Mouse (Mus musculus) embryonic facial prominence, embryonic 12.5 days (tissue): ENCODE measurements at regions not wholly inside any gene's neighbourhood (a gene's known extent, or its start where the extent isn't known, plus 50 kb on each side); places are given as distances from the start of the nearest gene placed in this dataset.

ENCODE experiments used
- ATAC-seq: fragments of 200-750 bp; cut with Nextera tagmentation; 2 replicates; pipeline ENCODE4 v1.8.0; 2017; ENCODE audit not compliant: insufficient number of reproducible peaks, insufficient read depth, low FRiP score, low TSS enrichment
- H3K27ac ChIP-seq: fragments of 300-500 bp; sonication (generic); 2 replicates; pipeline ENCODE4 v1.5.1; 2016; ENCODE audit warnings: mild to moderate bottlenecking
- H3K27me3 ChIP-seq: fragments of 300-500 bp; sonication (generic); 2 replicates; pipeline ENCODE4 v1.6.1; 2016; ENCODE audit warnings: mild to moderate bottlenecking, moderate library complexity
- H3K36me3 ChIP-seq: fragments of 300-500 bp; sonication (generic); 2 replicates; pipeline ENCODE4 v1.6.1; 2016; ENCODE audit warnings: mild to moderate bottlenecking
- H3K4me1 ChIP-seq: fragments of 300-500 bp; sonication (generic); 2 replicates; pipeline ENCODE4 v1.6.1; 2016
- H3K4me2 ChIP-seq: fragments of 300-500 bp; sonication (generic); replicated peaks from 2 replicates; pipeline ENCODE4 v1.6.1; 2016; ENCODE audit warnings: mild to moderate bottlenecking, moderate library complexity
- H3K4me3 ChIP-seq: fragments of 300-500 bp; sonication (generic); 2 replicates; pipeline ENCODE4 v1.5.1; 2016; ENCODE audit warnings: mild to moderate bottlenecking
- H3K9ac ChIP-seq: fragments of 300-500 bp; sonication (generic); 2 replicates; pipeline ENCODE4 v1.6.1; 2016; ENCODE audit warnings: mild to moderate bottlenecking, moderate library complexity
- H3K9me3 ChIP-seq: fragments of 300-500 bp; sonication (generic); 2 replicates; pipeline ENCODE4 v1.6.1; 2016; ENCODE audit warnings: mild to moderate bottlenecking, moderate library complexity
- WGBS: fragments of 180-500 bp; shearing (Covaris S2); methylation state at CpG from one replicate; pipeline ENCODE4 v1.1.7; 2016; 5-methylcytosine and 5-hydroxymethylcytosine counted together

DNA sequence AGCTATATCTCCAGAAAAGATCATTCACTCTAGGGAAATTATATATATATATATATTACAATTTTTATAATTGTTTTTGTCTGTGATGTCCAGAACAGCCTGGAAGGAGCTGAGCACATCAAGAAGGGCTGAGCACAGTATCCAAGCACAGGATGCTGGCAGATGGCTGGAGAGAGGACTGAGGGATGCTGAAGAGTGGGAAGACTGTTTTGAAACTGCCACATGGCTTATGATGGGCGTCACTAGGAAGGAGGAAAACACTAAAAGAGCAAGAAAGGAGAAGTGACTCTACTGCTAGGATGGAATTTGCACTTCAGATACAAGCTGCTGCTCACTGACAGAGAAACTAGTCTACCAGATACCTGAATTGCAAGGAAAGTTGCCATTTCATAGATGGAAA lies 50.4 kb upstream of the Atg10 start:
- H3K27ac ChIP-seq = no peak overlapping the region
- H3K4me3 ChIP-seq = no peak overlapping the region
- H3K4me1 ChIP-seq = no peaks in the 10 kb centered on the region
- H3K36me3 ChIP-seq = no peaks in the 10 kb centered on the region
- no peak for ATAC-seq
- WGBS = 76% methylated on average over 1 of the region's 1 CpGs
- no peaks in the 10 kb centered on the region for H3K9me3 ChIP-seq
- no peaks in the 10 kb centered on the region for H3K27me3 ChIP-seq
- no peak overlapping the region for H3K4me2 ChIP-seq
- H3K9ac ChIP-seq = no peak overlapping the region

DNA sequence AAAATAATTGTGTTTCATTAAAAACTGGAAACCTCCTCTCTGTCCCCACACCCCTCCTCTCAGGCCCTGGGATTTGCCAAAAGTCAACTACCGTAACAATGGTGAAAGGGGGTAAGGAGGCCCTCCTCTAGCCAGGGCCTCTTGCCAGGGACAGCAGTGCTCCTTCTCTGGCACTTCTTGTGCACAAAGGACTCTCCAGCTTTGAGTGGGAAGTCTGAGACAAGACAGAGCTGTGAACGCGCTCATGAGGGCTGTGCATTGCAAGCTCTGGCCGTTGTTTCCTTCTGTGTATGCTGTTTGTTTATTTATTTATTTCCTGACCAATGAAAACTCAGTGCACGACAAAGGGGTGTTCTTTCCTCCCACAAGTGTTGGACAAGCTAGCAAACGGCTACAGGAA lies 50.8 kb upstream of the Atg10 start:
- Histone ChIP-seq H3K27ac (no peak overlapping the region), H3K4me2 (no peak overlapping the region), H3K27me3 (no peaks in the 10 kb centered on the region), H3K4me1 (no peaks in the 10 kb centered on the region), H3K9me3 (no peaks in the 10 kb centered on the region), H3K4me3 (no peak overlapping the region), H3K9ac (no peak overlapping the region), H3K36me3 (no peaks in the 10 kb centered on the region)
- no peak for ATAC-seq
- WGBS = 70% methylated on average over 6 of the region's 6 CpGs

DNA sequence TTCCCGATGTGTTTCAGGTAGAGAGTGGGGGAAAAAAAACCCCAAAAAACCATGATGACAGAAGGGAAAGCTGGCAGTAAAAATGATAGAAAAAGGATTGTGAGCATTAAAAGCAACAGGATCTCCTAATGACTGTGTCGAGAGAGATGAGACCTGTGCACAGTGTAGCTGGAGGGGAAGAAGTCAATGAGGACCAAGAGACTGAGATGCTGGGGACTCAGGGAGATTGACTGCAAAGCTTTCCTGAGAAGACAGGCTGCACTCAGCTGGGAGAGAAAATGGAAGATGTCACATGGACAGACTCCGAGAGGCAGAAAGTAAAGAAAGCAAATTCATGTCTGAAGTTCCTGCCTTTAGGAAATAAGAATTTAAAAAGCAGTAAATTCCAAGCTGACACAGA lies 55.7 kb upstream of the Atg10 start:
- Histone ChIP-seq H3K27me3 (no peaks in the 10 kb centered on the region), H3K9me3 (no peaks in the 10 kb centered on the region), H3K36me3 (no peaks in the 10 kb centered on the region), H3K4me1 (no peaks in the 10 kb centered on the region), H3K4me3 (no peak overlapping the region), H3K9ac (no peak overlapping the region), H3K27ac (no peak overlapping the region), H3K4me2 (no peak overlapping the region)
- WGBS = 74% methylated on average over 3 of the region's 3 CpGs
- ATAC-seq = no peak

DNA sequence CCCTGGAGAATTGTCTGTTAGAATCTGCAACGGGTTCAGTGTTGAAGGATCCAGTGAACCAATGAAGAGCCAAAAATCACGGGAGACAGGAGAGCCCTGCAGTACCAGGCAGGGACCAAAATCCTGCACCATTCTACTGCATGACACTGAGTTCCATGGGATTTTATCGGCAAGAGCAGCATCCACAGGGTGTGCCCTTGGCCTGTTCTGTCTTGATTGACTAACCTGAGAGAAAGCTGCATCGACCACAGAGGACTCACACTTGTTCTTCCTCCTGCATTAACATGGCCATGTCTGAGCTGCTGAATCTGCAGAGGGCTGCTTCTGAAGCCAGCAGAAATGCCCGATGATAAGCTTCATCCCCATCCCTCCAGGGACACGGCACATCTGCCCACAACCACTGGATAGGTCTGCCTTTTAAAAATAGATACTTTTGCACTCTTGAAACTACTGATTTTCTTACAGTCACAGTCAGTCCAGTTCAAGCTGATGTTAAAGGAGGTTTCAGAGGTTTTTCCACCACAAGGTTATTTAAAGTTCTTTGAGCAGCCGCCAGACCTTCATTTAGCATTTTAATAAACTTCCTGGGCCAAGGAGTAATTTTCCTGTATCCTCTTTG lies 71.9 kb upstream of the Atg10 start:
- Histone ChIP-seq H3K9ac (no peak overlapping the region), H3K27ac (no peak overlapping the region), H3K4me3 (no peak overlapping the region), H3K36me3 (no peaks in the 10 kb centered on the region), H3K4me1 (no peaks in the 10 kb centered on the region), H3K9me3 (0 out of 2 replicates have a peak, but pooled peaks cover 3% of the 10 kb centered on the region), H3K27me3 (no peaks in the 10 kb centered on the region), H3K4me2 (no peak overlapping the region)
- no peak for ATAC-seq
- WGBS = 75% methylated on average over 7 of the region's 7 CpGs

DNA sequence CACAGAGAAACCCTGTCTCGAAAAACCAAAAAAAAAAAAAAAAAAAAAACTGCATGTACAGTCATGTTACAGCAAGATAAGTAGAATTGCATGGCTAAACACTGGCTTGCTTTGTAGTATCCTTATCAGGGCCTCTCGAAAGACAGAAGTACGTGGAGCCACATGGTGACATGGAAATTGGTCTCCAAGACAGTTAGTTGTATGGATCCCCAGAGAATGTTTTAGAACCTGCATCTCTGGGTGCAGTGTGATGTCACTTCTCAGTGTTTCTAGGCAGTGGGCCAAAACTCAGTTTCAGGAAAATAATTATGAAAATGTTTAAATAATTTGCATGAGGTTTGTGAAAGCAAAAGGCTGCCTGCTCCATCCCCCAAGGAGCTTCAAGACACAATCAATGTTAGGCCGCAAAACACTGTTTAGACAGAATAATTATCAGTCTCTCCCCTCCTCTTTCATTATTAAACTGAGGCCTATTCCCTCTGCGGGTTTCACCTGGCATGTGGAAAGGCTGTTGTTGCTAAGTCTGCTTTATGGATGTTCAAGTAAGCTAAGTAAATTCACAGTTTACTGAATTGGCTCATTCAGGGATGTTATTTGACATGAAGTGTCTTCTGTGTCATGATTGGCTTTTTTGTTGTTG lies 72.9 kb upstream of the Atg10 start:
- H3K27ac ChIP-seq = no peak overlapping the region
- H3K36me3 ChIP-seq = no peaks in the 10 kb centered on the region
- no peak overlapping the region for H3K9ac ChIP-seq
- ATAC-seq = no peak
- no peak overlapping the region for H3K4me3 ChIP-seq
- no peak overlapping the region for H3K4me2 ChIP-seq
- H3K27me3 ChIP-seq = no peaks in the 10 kb centered on the region
- 76% methylated on average over 5 of the region's 5 CpGs for WGBS
- H3K9me3 ChIP-seq = 0 out of 2 replicates have a peak, but pooled peaks cover 3% of the 10 kb centered on the region
- H3K4me1 ChIP-seq = no peaks in the 10 kb centered on the region

DNA sequence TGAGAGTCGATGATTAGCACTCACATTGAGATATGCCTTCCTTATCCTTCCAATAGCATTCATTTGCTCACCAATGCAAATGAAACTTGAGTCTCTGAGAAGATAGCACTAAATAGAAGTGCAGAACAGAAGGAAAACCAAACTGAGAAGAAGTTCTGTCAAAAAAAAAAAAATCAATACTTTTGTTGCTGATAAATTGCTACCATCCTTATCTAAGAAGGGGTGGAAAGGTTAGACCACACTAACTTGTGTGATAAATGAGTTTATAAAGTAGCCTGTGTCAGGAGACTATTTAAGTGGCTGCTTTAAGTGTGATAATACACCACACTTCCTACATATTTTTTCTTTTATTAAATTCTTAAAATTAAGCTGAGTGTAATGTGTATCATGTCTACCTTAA lies 78.1 kb upstream of the Atg10 start:
- Histone ChIP-seq H3K9me3 (no peaks in the 10 kb centered on the region), H3K4me1 (no peaks in the 10 kb centered on the region), H3K9ac (no peak overlapping the region), H3K4me3 (no peak overlapping the region), H3K4me2 (no peak overlapping the region), H3K27me3 (no peaks in the 10 kb centered on the region), H3K36me3 (no peaks in the 10 kb centered on the region), H3K27ac (no peak overlapping the region)
- no peak for ATAC-seq
- 90% methylated on average over 1 of the region's 1 CpGs for WGBS

DNA sequence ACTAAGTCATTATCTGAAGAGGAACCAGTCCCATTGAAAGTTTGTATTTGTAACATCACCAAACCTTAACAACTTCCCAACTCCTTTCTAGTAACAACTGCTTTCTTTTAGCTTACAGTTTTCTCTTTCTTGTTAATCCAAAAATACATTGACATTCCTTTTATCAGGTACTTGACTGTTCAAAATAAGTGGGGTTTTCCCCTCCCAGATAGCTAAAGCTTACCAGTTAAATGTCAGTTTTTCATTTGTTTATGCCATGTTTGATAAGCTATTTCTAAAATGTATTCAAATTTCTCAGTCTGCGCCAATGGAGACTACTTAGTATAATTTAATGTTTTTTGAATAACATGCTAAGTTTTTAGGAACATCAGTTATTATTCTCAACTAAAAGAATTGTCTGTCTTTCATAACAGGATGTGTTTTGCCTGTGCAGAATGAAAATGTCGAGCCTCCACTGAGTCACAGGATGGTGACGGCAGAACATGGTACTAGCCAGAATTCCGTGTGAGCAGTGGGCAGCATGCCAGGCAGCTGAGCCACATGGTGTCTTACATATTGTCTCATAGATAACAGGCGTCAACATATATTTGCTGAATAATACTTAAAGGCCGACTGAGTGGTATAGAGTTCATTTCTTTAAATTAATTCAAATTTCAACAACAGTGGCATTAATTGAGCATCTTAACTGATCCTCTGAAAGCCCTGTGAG lies 82.1 kb upstream of the Atg10 start:
- no peak overlapping the region for H3K4me3 ChIP-seq
- no peak for ATAC-seq
- H3K4me1 ChIP-seq = no peaks in the 10 kb centered on the region
- WGBS = 76% methylated on average over 6 of the region's 6 CpGs
- no peaks in the 10 kb centered on the region for H3K27me3 ChIP-seq
- H3K4me2 ChIP-seq = no peak overlapping the region
- H3K36me3 ChIP-seq = no peaks in the 10 kb centered on the region
- no peaks in the 10 kb centered on the region for H3K9me3 ChIP-seq
- H3K9ac ChIP-seq = no peak overlapping the region
- no peak overlapping the region for H3K27ac ChIP-seq

DNA sequence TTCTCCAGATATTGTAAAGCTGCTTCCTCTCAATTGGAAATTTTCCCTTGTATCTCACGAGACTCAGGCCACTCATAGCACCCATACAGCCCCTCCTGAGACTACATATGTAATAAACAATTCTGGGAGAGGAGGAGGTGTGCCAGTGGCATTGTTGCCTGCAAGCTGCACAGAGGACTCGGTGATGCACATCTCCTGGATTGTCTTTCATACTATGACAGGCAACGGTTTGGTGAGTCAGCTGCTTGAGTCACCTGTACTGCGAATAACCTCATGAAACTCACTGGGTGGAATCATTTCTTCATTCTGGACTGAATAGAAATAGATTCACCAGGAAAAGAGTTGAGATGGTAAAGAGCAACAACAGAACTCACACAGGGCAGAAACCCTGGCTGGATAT lies 82.8 kb upstream of the Atg10 start:
- Histone ChIP-seq H3K4me1 (no peaks in the 10 kb centered on the region), H3K27ac (no peak overlapping the region), H3K4me2 (no peak overlapping the region), H3K4me3 (no peak overlapping the region), H3K9me3 (no peaks in the 10 kb centered on the region), H3K36me3 (no peaks in the 10 kb centered on the region), H3K9ac (no peak overlapping the region), H3K27me3 (no peaks in the 10 kb centered on the region)
- WGBS = 82% methylated on average over 4 of the region's 4 CpGs
- no peak for ATAC-seq

DNA sequence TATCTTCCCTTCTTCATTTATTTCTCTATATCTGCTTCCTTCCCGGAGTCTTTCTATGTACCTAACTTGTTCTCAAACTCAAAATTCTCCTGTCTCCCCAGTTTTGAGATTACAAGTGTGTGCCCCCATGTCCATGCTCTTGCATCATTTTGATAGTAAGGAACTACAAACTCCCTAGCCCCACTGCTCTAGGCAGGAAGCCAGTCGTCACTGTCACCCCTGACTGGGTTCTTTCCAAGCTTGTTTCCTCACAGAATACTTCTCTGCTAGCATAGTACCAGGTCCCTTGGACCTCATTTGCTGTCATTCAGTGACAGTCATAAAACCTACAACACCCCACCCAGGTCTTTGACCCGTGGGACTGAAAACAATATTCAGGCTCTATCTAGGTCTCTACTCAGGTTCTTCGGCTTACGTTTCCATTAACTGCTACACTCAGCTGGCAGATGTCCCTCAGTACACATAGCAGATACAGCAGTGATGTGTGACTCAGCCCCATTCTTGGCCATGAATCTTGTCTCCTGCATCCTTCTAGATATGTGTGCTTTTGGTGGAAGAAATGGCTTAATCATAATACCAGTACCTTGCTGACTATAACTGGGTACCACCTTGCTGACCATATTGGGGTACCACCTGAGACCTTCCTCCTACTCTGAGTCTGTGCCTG lies 89.3 kb upstream of the Atg10 start:
- H3K4me2 ChIP-seq = no peak overlapping the region
- ATAC-seq = no peak
- no peaks in the 10 kb centered on the region for H3K4me1 ChIP-seq
- no peaks in the 10 kb centered on the region for H3K9me3 ChIP-seq
- H3K4me3 ChIP-seq = no peak overlapping the region
- H3K36me3 ChIP-seq = no peaks in the 10 kb centered on the region
- H3K27ac ChIP-seq = no peak overlapping the region
- no peak overlapping the region for H3K9ac ChIP-seq
- 83% methylated on average over 5 of the region's 5 CpGs for WGBS
- no peaks in the 10 kb centered on the region for H3K27me3 ChIP-seq

DNA sequence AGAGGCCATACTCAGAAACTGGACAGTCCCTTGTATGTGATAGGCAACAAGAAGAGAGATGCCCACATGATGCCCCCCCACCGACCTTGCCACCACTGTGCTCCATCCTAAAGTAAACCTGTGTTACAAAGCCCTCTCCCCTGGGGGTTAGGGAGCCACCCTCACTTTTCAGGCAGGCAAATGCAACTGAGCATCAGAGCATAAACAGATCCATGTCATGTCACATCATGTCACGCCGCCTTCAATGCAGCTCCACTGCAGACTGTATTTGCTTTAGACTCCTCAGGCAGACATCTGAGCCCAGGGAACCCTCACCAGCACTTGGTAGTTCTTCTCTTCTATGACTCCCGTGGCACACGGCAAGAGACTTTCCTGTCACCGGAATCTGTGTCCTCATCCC lies 98.6 kb upstream of the Atg10 start:
- H3K27ac ChIP-seq = no peak overlapping the region
- H3K4me3 ChIP-seq = no peak overlapping the region
- H3K4me1 ChIP-seq = no peaks in the 10 kb centered on the region
- no peak overlapping the region for H3K4me2 ChIP-seq
- no peaks in the 10 kb centered on the region for H3K27me3 ChIP-seq
- no peak overlapping the region for H3K9ac ChIP-seq
- ATAC-seq = no peak
- WGBS = 90% methylated on average over 6 of the region's 6 CpGs
- no peaks in the 10 kb centered on the region for H3K36me3 ChIP-seq
- H3K9me3 ChIP-seq = no peaks in the 10 kb centered on the region

DNA sequence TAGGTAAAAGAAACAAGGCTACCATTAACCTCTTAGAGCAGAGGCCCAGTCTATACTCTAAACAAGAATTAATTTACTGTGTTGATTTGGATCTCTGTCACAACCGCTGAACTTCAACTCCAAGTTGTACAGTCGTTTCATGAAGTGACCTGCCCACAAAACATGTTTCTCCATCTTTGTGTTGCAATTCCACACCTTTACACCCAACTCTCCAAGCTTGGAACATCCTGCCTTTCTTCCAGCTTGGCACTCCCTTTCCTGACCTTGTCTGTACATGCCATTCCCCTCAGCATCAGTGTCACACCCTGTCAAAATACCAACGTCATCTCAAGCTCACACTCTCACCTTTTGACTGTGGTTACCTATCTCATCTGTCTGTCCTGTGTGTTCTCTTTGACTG lies 103.1 kb upstream of the Atg10 start:
- no peak for ATAC-seq

DNA sequence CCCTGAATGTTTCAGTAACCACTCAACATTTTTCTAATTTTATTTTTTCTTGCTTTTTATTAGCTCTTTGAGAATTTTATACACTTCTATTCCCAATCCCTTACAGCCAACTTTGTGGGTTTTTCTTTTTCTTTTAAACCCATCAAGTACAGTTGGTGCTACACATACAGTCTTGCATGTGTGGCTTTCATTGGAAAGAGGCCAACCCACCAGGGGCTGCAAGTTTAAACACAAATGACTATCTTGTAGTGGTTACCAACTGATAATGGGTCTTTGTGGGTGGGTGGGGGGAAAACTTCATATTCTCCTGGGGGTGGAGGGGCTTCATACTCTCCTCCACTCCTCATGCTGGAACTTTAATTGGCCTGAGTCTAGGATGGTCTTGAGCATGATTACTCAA lies 110.5 kb upstream of the Atg10 start:
- H3K9me3 ChIP-seq = no peaks in the 10 kb centered on the region
- H3K4me1 ChIP-seq = no peaks in the 10 kb centered on the region
- no peaks in the 10 kb centered on the region for H3K27me3 ChIP-seq
- no peak overlapping the region for H3K4me3 ChIP-seq
- H3K9ac ChIP-seq = no peak overlapping the region
- no peak overlapping the region for H3K4me2 ChIP-seq
- no peak for ATAC-seq
- no peak overlapping the region for H3K27ac ChIP-seq
- no peaks in the 10 kb centered on the region for H3K36me3 ChIP-seq

More for the DNA sequence above, 103.1 kb upstream of the Atg10 start:
- Histone ChIP-seq H3K4me3 (no peak overlapping the region), H3K36me3 (no peaks in the 10 kb centered on the region), H3K27me3 (no peaks in the 10 kb centered on the region), H3K9me3 (no peaks in the 10 kb centered on the region), H3K4me2 (no peak overlapping the region), H3K9ac (no peak overlapping the region), H3K27ac (no peak overlapping the region), H3K4me1 (no peaks in the 10 kb centered on the region)
- WGBS = 83% methylated on average over 3 of the region's 3 CpGs
